Mouse (Mus musculus): ENCODE data around the gene Zfp113. TPM values are rescaled to one million over a fixed set of nuclear protein-coding genes. Genes with fewer than 3 reads are reported as not detected.

Zfp113 gene
- total RNA-seq (2015) (1.4 and 5.4 TPM in 2 replicates), total RNA-seq (2017) (2.0 and 3.5 TPM in 2 replicates)

- ATAC-seq (ENCODE audit: poor library complexity, severe bottlenecking): peak; percentile 92
Observed at GRCm38 (mm10) chr5:138155443-138155976, at the start of gene Zfp113. Gene Zfp113 (minus strand): TSS chr5:138155744.

- no peak for ATAC-seq (ENCODE audit: poor library complexity, severe bottlenecking)
Observed at GRCm38 (mm10) chr5:138202086-138202485, 46.5 kb upstream of the Zfp113 start.

GRCm38 (mm10) chr5:138199576-138199975, 44.0 kb upstream of the Zfp113 start:
- no peak for ATAC-seq (ENCODE audit: poor library complexity, severe bottlenecking)

- ATAC-seq (ENCODE audit: poor library complexity, severe bottlenecking): peak; percentile 54
Observed at GRCm38 (mm10) chr5:138195463-138195862, 39.9 kb upstream of the Zfp113 start.

GRCm38 (mm10) chr5:138194755-138195345, 39.3 kb upstream of the Zfp113 start:
- ATAC-seq (ENCODE audit: poor library complexity, severe bottlenecking): peak; percentile 43

DNA sequence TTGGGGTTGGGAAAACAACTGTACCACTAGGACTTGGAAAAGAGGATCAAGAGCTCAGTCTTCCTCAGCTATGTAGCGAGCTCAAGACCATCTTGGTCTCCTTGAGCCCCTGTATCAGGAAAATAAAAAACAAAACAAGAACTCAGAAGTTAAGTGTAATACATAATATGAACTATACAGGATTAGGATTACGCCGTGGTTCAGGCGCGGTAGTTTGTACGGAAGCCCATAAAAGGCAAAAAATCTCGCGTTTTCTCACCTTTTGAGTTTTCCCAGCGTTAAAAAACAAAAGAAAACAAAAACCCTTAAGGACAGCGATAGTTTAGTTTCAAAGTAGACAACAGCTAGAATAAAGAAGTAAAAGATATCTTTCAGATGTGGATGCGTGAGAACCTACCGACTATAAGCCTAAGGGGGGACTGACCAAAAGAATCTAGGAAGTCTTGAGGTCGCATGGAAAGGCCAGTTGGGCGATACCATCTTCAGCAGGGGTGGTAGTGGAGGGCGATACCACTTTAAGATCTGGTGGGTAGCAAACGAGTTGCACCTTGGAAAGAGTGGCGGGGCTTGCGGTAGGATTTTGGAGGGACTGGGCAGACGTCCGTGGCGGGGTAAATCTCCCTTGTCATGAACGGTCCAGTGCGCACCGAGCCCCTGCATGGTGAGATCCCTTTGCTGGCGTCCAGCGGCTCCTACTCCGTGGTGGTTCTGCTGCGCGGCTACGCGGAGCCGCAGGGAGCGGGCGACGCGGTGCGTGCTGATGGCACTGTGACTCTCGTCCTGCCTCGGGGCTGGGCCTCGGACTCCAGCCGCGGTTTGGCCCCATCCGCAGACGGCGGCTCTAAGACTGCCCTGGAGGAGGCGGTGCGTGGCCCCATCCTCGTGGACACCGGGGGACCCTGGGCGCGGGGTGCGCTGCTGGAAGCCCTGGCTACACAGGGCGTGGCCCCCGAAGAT, 38.5 kb upstream of the Zfp113 start, which contains the start of gene Mblac1:
Mblac1 (plus strand) TSS at position 544 of the 957 bp plus-strand sequence.
- ATAC-seq (ENCODE audit: poor library complexity, severe bottlenecking): peak; percentile 80

- ATAC-seq (ENCODE audit: poor library complexity, severe bottlenecking): peak; percentile 86
Observed at GRCm38 (mm10) chr5:138187661-138188306, 32.2 kb upstream of the Zfp113 start.

- peak; percentile 85 for ATAC-seq (ENCODE audit: poor library complexity, severe bottlenecking)
Observed at GRCm38 (mm10) chr5:138186950-138187638, 31.6 kb upstream of the Zfp113 start, which contains the start of the genes Taf6 and Cnpy4. Gene Taf6 (minus strand): TSS chr5:138187451. Gene Cnpy4 (plus strand): TSS chr5:138187485.

- no peak for ATAC-seq (ENCODE audit: poor library complexity, severe bottlenecking)
Observed at GRCm38 (mm10) chr5:138173217-138173616, 17.7 kb upstream of the Zfp113 start.

- ATAC-seq (ENCODE audit: poor library complexity, severe bottlenecking): peak; percentile 78
Observed at GRCm38 (mm10) chr5:138171695-138172491, 16.3 kb upstream of the Zfp113 start, which contains the start of the genes Ap4m1 and Mcm7. Gene Ap4m1 (plus strand): TSS chr5:138172002. Gene Mcm7 (minus strand): TSS chr5:138172422.

DNA sequence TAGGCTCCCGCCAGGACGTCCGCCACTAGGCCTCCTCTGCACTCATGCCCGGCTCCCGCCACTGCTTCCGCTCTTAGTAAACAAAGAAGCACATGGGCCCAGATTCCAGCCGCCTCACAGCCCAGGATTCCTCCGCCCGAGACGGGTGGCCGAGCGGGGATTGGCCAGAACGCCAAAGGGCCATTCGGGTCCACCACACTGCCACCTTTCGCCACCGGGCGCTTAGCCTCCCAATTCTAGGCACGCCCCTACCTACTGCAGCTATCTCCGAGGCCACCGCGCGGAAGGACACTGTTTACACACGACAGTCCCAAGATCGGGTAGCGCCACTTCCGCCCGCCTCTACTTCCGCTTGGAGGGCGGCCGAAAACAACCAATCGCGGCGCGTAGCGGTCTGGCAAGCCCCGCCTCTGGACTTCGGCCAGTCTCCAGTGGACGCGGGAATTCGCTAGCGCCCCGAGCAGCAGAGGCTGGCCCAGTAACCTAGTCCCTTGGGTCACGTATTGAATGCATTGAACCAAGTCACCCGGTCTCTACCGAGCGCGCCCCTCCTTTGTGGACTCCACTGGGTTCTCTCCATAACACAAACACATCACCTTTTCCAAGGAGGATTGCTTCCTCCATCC, 15.5 kb upstream of the Zfp113 start:
- ATAC-seq (ENCODE audit: poor library complexity, severe bottlenecking): peak; percentile 76

DNA sequence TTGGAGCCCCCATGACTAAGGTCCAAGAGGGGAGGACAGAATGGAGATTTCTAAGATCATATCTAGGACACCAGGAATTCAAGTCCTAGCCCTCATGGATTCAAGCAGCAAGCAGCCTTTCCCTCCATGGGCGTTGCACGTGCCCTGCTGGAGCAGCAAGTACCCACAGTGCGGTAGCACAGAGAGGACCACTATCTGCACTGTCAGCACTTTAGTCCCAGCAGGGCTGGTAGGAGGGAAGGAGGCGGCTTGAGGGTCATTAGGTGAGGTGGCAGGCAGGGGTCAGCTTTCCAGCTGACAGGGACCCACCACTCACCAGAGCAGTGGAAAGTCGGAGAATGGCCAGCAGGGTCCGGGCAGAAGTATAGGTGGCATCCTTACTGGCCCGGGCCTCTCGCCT, 10.1 kb upstream of the Zfp113 start:
- ATAC-seq (ENCODE audit: poor library complexity, severe bottlenecking): no peak

DNA sequence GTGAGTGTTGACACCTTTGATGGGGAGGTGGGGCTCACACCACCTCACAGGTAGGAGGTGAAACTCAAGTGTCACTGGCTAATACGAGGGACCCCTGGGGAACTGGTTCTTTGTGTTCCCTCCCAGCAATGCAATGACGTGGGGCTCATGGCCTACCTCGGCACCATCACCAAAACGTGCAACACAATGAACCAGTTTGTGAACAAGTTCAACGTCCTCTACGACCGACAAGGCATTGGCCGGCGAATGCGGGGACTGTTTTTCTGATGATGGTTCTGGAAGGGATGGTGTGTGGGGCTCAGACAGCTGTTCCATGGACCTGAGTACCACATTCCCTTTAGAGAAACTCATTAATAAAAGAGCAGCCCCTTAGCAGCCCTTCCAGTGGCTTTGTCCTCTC, 8.1 kb upstream of the Zfp113 start:
- no peak for ATAC-seq (ENCODE audit: poor library complexity, severe bottlenecking)

GRCm38 (mm10) chr5:138163046-138163445, 7.5 kb upstream of the Zfp113 start:
- no peak for ATAC-seq (ENCODE audit: poor library complexity, severe bottlenecking)

- peak; percentile 98 for ATAC-seq (ENCODE audit: poor library complexity, severe bottlenecking)
Observed at GRCm38 (mm10) chr5:138160842-138161665, 5.5 kb upstream of the Zfp113 start, which contains the start of gene Cops6. Gene Cops6 (plus strand): TSS chr5:138161071.

- ATAC-seq (ENCODE audit: poor library complexity, severe bottlenecking): no peak
Observed at GRCm38 (mm10) chr5:138160224-138160762, 4.7 kb upstream of the Zfp113 start.

- no peak for ATAC-seq (ENCODE audit: poor library complexity, severe bottlenecking)
Observed at GRCm38 (mm10) chr5:138154390-138154789, 1.2 kb downstream of the Zfp113 start.

DNA sequence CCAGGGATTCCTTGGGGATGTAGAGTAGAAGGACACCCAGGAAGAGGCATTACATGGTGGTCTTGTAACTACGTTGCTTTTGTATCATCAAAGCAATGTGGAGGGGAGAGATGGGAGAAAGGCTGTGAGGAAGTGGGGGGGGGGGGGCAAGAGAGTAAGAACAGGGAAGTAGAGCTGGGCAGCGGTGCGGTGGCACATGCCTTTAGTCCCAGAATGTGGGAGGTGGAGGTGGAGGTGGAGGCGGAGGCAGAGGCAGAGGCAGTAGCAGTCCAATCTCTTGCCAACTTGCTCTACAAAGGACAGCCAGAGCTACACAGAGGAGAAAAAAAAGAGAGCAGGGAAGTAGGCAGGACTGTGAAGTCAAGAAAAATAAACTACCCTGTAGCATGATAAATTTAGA, 17.0 kb downstream of the Zfp113 start:
- ATAC-seq (ENCODE audit: poor library complexity, severe bottlenecking): peak; percentile 66; the same call in 1 of the 2 replicates

Data from megakaryocyte, adult 5-6 weeks (primary cell).